Mouse (Mus musculus) heart, embryonic 16.5 days (tissue): ENCODE data around the gene Clnk. TPM values are rescaled to one million over a fixed set of nuclear protein-coding genes. Genes with fewer than 3 reads are reported as not detected.

Experiments used
- ATAC-seq: fragments of 200-750 bp; cut with Nextera tagmentation; replicated peaks from 2 replicates; pipeline ENCODE4 v1.8.0; 2017; ENCODE audit warnings: moderate number of reproducible peaks; ENCODE audit not compliant: insufficient read depth, low FRiP score; ENCODE audit errors: extremely low read depth
- H3K27ac ChIP-seq: fragments of 300-500 bp; sonication (generic); 2 replicates; pipeline ENCODE4 v1.5.1; 2014; ENCODE audit warnings: mild to moderate bottlenecking, low read length, control low read depth, moderate library complexity
- H3K27me3 ChIP-seq: fragments of 300-500 bp; sonication (generic); 2 replicates; pipeline ENCODE4 v1.6.1; 2014; ENCODE audit warnings: low read length, mixed read lengths; ENCODE audit not compliant: control insufficient read depth, insufficient read depth
- H3K36me3 ChIP-seq: fragments of 300-500 bp; sonication (generic); 2 replicates; pipeline ENCODE4 v1.6.1; 2014; ENCODE audit not compliant: control insufficient read depth, insufficient read depth
- H3K4me1 ChIP-seq: fragments of 300-500 bp; sonication (generic); 2 replicates; pipeline ENCODE4 v1.6.1; 2014; ENCODE audit warnings: low read length, mixed read lengths; ENCODE audit not compliant: control insufficient read depth, insufficient read depth
- H3K4me2 ChIP-seq: fragments of 300-500 bp; sonication (generic); 2 replicates; pipeline ENCODE4 v1.6.1; 2014; ENCODE audit warnings: low read depth, mild to moderate bottlenecking, control low read depth, low read length
- H3K4me3 ChIP-seq: fragments of 300-500 bp; sonication (generic); 2 replicates; pipeline ENCODE4 v1.5.1; 2014; ENCODE audit warnings: mild to moderate bottlenecking, control low read depth, low read length
- H3K9ac ChIP-seq: fragments of 300-500 bp; sonication (generic); 2 replicates; pipeline ENCODE4 v1.6.1; 2014; ENCODE audit warnings: low read length, control low read depth
- H3K9me3 ChIP-seq: fragments of 300-500 bp; sonication (generic); replicated peaks from 2 replicates; pipeline ENCODE4 v1.6.1; 2016; ENCODE audit warnings: low read length; ENCODE audit not compliant: control insufficient read depth
- WGBS: fragments of 180-500 bp; shearing (Covaris S2); extraction: QIAGEN DNeasy Blood & Tissue Kit; methylation state at CpG from one replicate; pipeline ENCODE4 v1.1.7; 2014; 5-methylcytosine and 5-hydroxymethylcytosine counted together
- polyA plus RNA-seq: library from polyadenylated mRNA; unstranded; fragments of >200 nt; fragmentation: Nextera tagmentation; extraction: Ambion mirVana; gene quantifications from 2 replicates; pipeline ENCODE4 v1.2.1, GENCODE M21; 2015

Clnk gene
- polyA plus RNA-seq, 1 experiment from 2014 or later, result 0.34 TPM

GRCm38 (mm10) chr5:38881416-38881727, 4.8 kb upstream of the Clnk start:
- Histone ChIP-seq H3K4me3 (no peak overlapping the region), H3K4me2 (no peak overlapping the region), H3K9me3 (no peaks in the 10 kb centered on the region), H3K36me3 (no peaks in the 10 kb centered on the region), H3K9ac (no peak overlapping the region), H3K27ac (no peak overlapping the region), H3K4me1 (no peaks in the 10 kb centered on the region), H3K27me3 (no peaks in the 10 kb centered on the region)
- ATAC-seq, result no peak
- 53% methylated on average over 1 of the region's 1 CpGs for WGBS

GRCm38 (mm10) chr5:38879989-38880706, 3.5 kb upstream of the Clnk start:
- Histone ChIP-seq H3K27me3 (no peaks in the 10 kb centered on the region), H3K27ac (no peak overlapping the region), H3K4me1 (no peaks in the 10 kb centered on the region), H3K9ac (no peak overlapping the region), H3K4me3 (no peak overlapping the region), H3K36me3 (no peaks in the 10 kb centered on the region), H3K9me3 (no peaks in the 10 kb centered on the region), H3K4me2 (no peak overlapping the region)
- 49% methylated on average over 11 of the region's 11 CpGs for WGBS
- no peak for ATAC-seq

GRCm38 (mm10) chr5:38875403-38875802, 1.2 kb downstream of the Clnk start:
- H3K9ac ChIP-seq, result no peak overlapping the region
- no peaks in the 10 kb centered on the region for H3K36me3 ChIP-seq
- H3K27me3 ChIP-seq, result no peaks in the 10 kb centered on the region
- H3K4me1 ChIP-seq, result no peaks in the 10 kb centered on the region
- no peak overlapping the region for H3K4me2 ChIP-seq
- ATAC-seq, result no peak
- 69% methylated on average over 3 of the region's 3 CpGs for WGBS
- no peak overlapping the region for H3K4me3 ChIP-seq
- no peaks in the 10 kb centered on the region for H3K9me3 ChIP-seq
- no peak overlapping the region for H3K27ac ChIP-seq

GRCm38 (mm10) chr5:38874931-38875330, 1.7 kb downstream of the Clnk start:
- 36% methylated on average over 1 of the region's 1 CpGs for WGBS
- H3K36me3 ChIP-seq, result no peaks in the 10 kb centered on the region
- no peak overlapping the region for H3K4me3 ChIP-seq
- no peaks in the 10 kb centered on the region for H3K27me3 ChIP-seq
- no peaks in the 10 kb centered on the region for H3K9me3 ChIP-seq
- ATAC-seq, result no peak
- H3K4me2 ChIP-seq, result no peak overlapping the region
- H3K9ac ChIP-seq, result no peak overlapping the region
- H3K27ac ChIP-seq, result no peak overlapping the region
- H3K4me1 ChIP-seq, result no peaks in the 10 kb centered on the region

- no peaks in the 10 kb centered on the region for H3K4me1 ChIP-seq
- 86% methylated on average over 3 of the region's 3 CpGs for WGBS
- H3K27ac ChIP-seq, result no peak overlapping the region
- no peak overlapping the region for H3K9ac ChIP-seq
- H3K27me3 ChIP-seq, result no peaks in the 10 kb centered on the region
- ATAC-seq, result no peak
- no peaks in the 10 kb centered on the region for H3K9me3 ChIP-seq
- H3K4me3 ChIP-seq, result no peak overlapping the region
- no peak overlapping the region for H3K4me2 ChIP-seq
- no peaks in the 10 kb centered on the region for H3K36me3 ChIP-seq
Measured at GRCm38 (mm10) chr5:38872906-38873305, 3.7 kb downstream of the Clnk start.

GRCm38 (mm10) chr5:38871591-38871990, 5.0 kb downstream of the Clnk start:
- no peak for ATAC-seq
- H3K27ac ChIP-seq, result no peak overlapping the region
- no peak overlapping the region for H3K4me3 ChIP-seq
- H3K36me3 ChIP-seq, result no peaks in the 10 kb centered on the region
- H3K27me3 ChIP-seq, result no peaks in the 10 kb centered on the region
- H3K9ac ChIP-seq, result no peak overlapping the region
- no peaks in the 10 kb centered on the region for H3K9me3 ChIP-seq
- no peak overlapping the region for H3K4me2 ChIP-seq
- WGBS, result 41% methylated on average over 2 of the region's 2 CpGs
- H3K4me1 ChIP-seq, result no peaks in the 10 kb centered on the region

GRCm38 (mm10) chr5:38870485-38870884, 6.1 kb downstream of the Clnk start:
- no peak overlapping the region for H3K4me3 ChIP-seq
- no peak for ATAC-seq
- no peak overlapping the region for H3K27ac ChIP-seq
- no peaks in the 10 kb centered on the region for H3K27me3 ChIP-seq
- no peaks in the 10 kb centered on the region for H3K4me1 ChIP-seq
- WGBS, result 58% methylated on average over 12 of the region's 12 CpGs
- no peaks in the 10 kb centered on the region for H3K36me3 ChIP-seq
- no peak overlapping the region for H3K4me2 ChIP-seq
- no peaks in the 10 kb centered on the region for H3K9me3 ChIP-seq
- H3K9ac ChIP-seq, result no peak overlapping the region

- 73% methylated on average over 9 of the region's 9 CpGs for WGBS
Measured at GRCm38 (mm10) chr5:38869976-38870375, 6.6 kb downstream of the Clnk start.

GRCm38 (mm10) chr5:38864624-38865023, 12.0 kb downstream of the Clnk start:
- 69% methylated on average over 6 of the region's 6 CpGs for WGBS
- Histone ChIP-seq H3K27me3 (no peaks in the 10 kb centered on the region), H3K4me2 (no peak overlapping the region), H3K36me3 (no peaks in the 10 kb centered on the region), H3K27ac (no peak overlapping the region), H3K4me1 (no peaks in the 10 kb centered on the region), H3K9me3 (no peaks in the 10 kb centered on the region), H3K9ac (no peak overlapping the region), H3K4me3 (no peak overlapping the region)
- no peak for ATAC-seq

More at GRCm38 (mm10) chr5:38869976-38870375, 6.6 kb downstream of the Clnk start:
- Histone ChIP-seq H3K4me3 (no peak overlapping the region), H3K4me2 (no peak overlapping the region), H3K4me1 (no peaks in the 10 kb centered on the region), H3K27me3 (no peaks in the 10 kb centered on the region), H3K9ac (no peak overlapping the region), H3K9me3 (no peaks in the 10 kb centered on the region), H3K36me3 (no peaks in the 10 kb centered on the region), H3K27ac (no peak overlapping the region)
- no peak for ATAC-seq
